Mouse (Mus musculus): ENCODE measurements around the gene Cacnb3.

- TF ChIP-seq POLR2A (IDR thresholded peaks at IDR 0.05; ENCODE audit: extremely low read depth, insufficient read depth, low read length): no peak
- TF ChIP-seq CTCF (IDR thresholded peaks at IDR 0.05; ENCODE audit: low read depth, low read length): no peak
These were observed 21.8 kb upstream of the Cacnb3 start for GRCm38 (mm10) chr15:98608784-98609250.

All from liver, adult 2 months (tissue).